Mouse (Mus musculus) hindbrain, embryonic 16.5 days (tissue): ENCODE results near the gene Gpr142. TPM values are rescaled to one million over a fixed set of nuclear protein-coding genes. Genes with fewer than 3 reads are reported as not detected.

Experiments
- ATAC-seq: fragments of 200-750 bp; cut with Nextera tagmentation; 2 replicates; pipeline ENCODE4 v1.8.0; 2017; ENCODE audit warnings: moderate TSS enrichment, moderate library complexity
- H3K27ac ChIP-seq: fragments of 300-500 bp; sonication (generic); 2 replicates; pipeline ENCODE4 v1.5.1; 2014; ENCODE audit warnings: low read depth, mild to moderate bottlenecking, control low read depth, low read length, moderate library complexity
- H3K27me3 ChIP-seq: fragments of 300-500 bp; sonication (generic); replicated peaks from 2 replicates; pipeline ENCODE4 v1.6.1; 2014; ENCODE audit warnings: low read length; ENCODE audit not compliant: control insufficient read depth, insufficient read depth
- H3K36me3 ChIP-seq: fragments of 300-500 bp; sonication (generic); 2 replicates; pipeline ENCODE4 v1.6.1; 2014; ENCODE audit warnings: mild to moderate bottlenecking, low read length, moderate library complexity, mixed read lengths; ENCODE audit not compliant: control insufficient read depth, insufficient read depth
- H3K4me1 ChIP-seq: fragments of 300-500 bp; sonication (generic); 2 replicates; pipeline ENCODE4 v1.6.1; 2014; ENCODE audit warnings: low read depth, low read length; ENCODE audit not compliant: control insufficient read depth, insufficient read depth
- H3K4me2 ChIP-seq: fragments of 300-500 bp; sonication (generic); 2 replicates; pipeline ENCODE4 v1.6.1; 2014; ENCODE audit warnings: mild to moderate bottlenecking, low read length, control low read depth, moderate library complexity
- H3K4me3 ChIP-seq: fragments of 300-500 bp; sonication (generic); 2 replicates; pipeline ENCODE4 v1.5.1; 2014; ENCODE audit warnings: mild to moderate bottlenecking, low read length, control low read depth, moderate library complexity
- H3K9ac ChIP-seq: fragments of 300-500 bp; sonication (generic); 2 replicates; pipeline ENCODE4 v1.6.1; 2014; ENCODE audit warnings: low read depth, mild to moderate bottlenecking, control low read depth, low read length, moderate library complexity
- H3K9me3 ChIP-seq: fragments of 300-500 bp; sonication (generic); 2 replicates; pipeline ENCODE4 v1.6.1; 2014; ENCODE audit warnings: mild to moderate bottlenecking, low read length, moderate library complexity; ENCODE audit not compliant: control insufficient read depth
- WGBS: fragments of 180-500 bp; shearing (Covaris S2); extraction: QIAGEN DNeasy Blood & Tissue Kit; methylation state at CpG from one replicate; pipeline ENCODE4 v1.1.7; 2014; 5-methylcytosine and 5-hydroxymethylcytosine counted together
- polyA plus RNA-seq: library from polyadenylated mRNA; unstranded; fragments of >200 nt; fragmentation: Nextera tagmentation; extraction: Ambion mirVana; gene quantifications from 2 replicates; pipeline ENCODE4 v1.2.1, GENCODE M21; 2015

The Gpr142 gene
- polyA plus RNA-seq, 1 experiment from 2014 or later, result not detected

DNA sequence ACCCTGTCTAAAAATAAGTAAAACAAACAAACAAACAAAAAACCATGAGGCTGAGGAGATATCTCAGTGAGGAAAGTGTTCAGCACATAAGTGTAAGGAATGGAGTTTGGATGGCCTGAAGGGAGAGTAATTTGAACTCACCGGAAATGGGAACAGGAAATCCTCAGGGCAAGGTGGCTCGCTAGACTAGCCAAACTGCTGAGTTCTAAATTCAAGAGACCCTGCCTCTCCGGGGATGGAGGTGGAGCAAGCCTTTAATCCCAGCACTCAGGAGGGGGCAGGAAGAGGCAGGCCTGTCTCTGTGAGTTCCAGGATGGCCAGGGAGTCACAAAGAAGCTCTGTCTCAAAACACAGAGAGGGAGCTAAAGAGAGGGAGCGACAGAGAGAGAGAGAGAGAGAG lies 11.6 kb downstream of the Gpr142 start:
- Histone ChIP-seq H3K27ac (no peak overlapping the region), H3K9me3 (no peaks in the 10 kb centered on the region), H3K27me3 (no peaks in the 10 kb centered on the region), H3K36me3 (no peaks in the 10 kb centered on the region), H3K4me2 (no peak overlapping the region), H3K9ac (no peak overlapping the region), H3K4me3 (no peak overlapping the region), H3K4me1 (no peaks in the 10 kb centered on the region)
- no peak for ATAC-seq
- WGBS, result 30% methylated on average over 4 of the region's 4 CpGs

DNA sequence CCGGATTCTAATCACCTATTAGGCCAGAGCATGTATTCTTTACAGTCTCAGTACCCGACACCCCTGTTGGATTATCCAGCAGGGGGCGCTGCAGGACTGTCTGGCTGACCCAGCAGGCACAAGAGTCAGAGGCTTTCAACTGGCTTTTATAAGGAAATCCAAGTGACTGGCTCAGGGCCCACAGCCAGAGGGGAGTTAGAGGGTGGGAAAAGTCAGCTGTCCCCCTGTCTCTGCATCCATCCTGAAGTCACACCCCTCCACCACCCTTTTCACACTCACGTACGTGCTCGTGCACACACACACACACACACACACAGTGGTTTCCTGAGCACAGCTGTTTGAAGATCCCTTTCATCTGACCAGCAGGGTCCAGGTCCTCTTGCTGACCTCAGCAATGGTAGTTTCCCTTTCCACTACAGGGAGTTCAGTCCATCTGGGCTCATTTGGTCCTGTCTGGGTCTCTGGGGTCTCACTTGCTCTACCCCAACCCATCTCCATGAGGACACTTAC lies 14.1 kb downstream of the Gpr142 start:
- no peaks in the 10 kb centered on the region for H3K36me3 ChIP-seq
- H3K27ac ChIP-seq, result no peak overlapping the region
- no peaks in the 10 kb centered on the region for H3K4me1 ChIP-seq
- H3K27me3 ChIP-seq, result no peaks in the 10 kb centered on the region
- no peaks in the 10 kb centered on the region for H3K9me3 ChIP-seq
- WGBS, result 16% methylated on average over 6 of the region's 6 CpGs
- H3K4me2 ChIP-seq, result no peak overlapping the region
- H3K9ac ChIP-seq, result no peak overlapping the region
- H3K4me3 ChIP-seq, result no peak overlapping the region
- ATAC-seq, result peak; percentile 76

DNA sequence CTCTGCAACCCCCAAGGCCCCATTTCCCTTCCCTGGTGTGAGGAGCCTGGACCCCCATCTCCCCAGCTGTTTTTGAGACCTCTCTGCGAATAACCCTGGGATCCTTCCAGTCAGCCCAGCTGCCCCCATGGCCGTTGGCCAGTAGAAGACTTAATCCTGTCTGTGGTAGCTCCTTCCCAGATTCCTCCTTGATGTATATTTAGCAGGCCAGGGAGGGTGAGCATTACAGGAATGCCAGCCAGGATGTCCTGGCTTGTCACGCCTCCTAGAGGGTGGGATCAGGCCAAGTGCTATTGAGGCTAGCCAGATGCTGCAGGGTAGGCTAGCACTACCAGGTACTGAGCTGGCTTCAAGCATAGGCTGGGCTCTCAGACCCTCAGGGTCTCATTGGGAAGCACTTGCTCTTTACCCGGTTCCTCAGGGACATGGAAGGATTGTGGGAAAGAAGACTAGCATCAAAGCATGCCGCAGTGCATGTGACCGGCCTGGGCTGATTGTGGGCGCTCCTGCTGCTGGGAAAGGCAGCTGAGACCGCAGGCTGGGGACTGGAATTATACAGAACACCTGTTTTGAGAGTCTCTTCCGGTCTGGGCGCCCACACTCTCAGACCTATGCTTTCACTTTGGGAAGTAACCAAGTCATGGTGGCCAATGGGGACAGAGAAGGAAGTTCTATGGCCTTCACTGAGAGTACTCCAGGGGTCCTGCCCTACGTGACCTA lies 16.3 kb downstream of the Gpr142 start:
- Histone ChIP-seq H3K36me3 (no peaks in the 10 kb centered on the region), H3K9me3 (no peaks in the 10 kb centered on the region), H3K4me3 (no peak overlapping the region), H3K4me2 (no peak overlapping the region), H3K4me1 (peaks cover 4% of the 10 kb centered on the region), H3K9ac (no peak overlapping the region), H3K27ac (no peak overlapping the region), H3K27me3 (no peaks in the 10 kb centered on the region)
- 71% methylated on average over 11 of the region's 11 CpGs for WGBS
- ATAC-seq, result no peak

- Histone ChIP-seq H3K4me2 (no peak overlapping the region), H3K9me3 (no peaks in the 10 kb centered on the region), H3K4me1 (peaks cover 4% of the 10 kb centered on the region), H3K9ac (no peak overlapping the region), H3K36me3 (no peaks in the 10 kb centered on the region), H3K4me3 (no peak overlapping the region), H3K27me3 (no peaks in the 10 kb centered on the region), H3K27ac (no peak overlapping the region)
- WGBS, result 96% methylated on average over 4 of the region's 4 CpGs
- ATAC-seq, result no peak
Observed at GRCm38 (mm10) chr11:114816934-114817333, 18.2 kb downstream of the Gpr142 start.

GRCm38 (mm10) chr11:114818185-114818584 lies 19.5 kb downstream of the Gpr142 start:
- ATAC-seq, result no peak
- Histone ChIP-seq H3K4me2 (no peak overlapping the region), H3K27ac (no peak overlapping the region), H3K27me3 (no peaks in the 10 kb centered on the region), H3K4me1 (peaks cover 13% of the 10 kb centered on the region), H3K36me3 (no peaks in the 10 kb centered on the region), H3K4me3 (no peak overlapping the region), H3K9ac (no peak overlapping the region), H3K9me3 (no peaks in the 10 kb centered on the region)
- 98% methylated on average over 7 of the region's 7 CpGs for WGBS

DNA sequence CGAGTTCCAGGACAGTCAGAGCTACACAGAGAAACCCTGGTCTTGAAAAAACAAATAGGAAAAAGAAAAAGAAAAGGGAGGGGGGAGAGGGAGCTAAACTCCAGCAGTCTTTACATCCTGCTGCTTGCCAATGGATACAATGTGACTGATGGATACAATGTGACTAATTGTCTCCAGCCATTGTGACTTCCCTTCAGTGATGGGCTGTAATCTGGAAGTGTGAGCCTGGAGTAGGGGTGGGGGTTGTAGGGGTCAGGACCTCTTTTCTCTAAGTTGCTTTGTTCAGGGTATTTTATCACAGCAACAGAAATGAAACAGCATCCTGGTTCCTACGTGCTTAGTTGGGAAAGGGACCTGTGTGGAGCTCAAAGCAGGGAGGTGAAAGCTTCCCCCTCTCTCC lies 20.4 kb downstream of the Gpr142 start:
- H3K27me3 ChIP-seq, result no peaks in the 10 kb centered on the region
- peaks cover 17% of the 10 kb centered on the region for H3K4me1 ChIP-seq
- H3K4me2 ChIP-seq, result no peak overlapping the region
- 24% methylated on average over 2 of the region's 2 CpGs for WGBS
- H3K9ac ChIP-seq, result peak overlapping the region; percentile 12; the same call in 1 of the 2 replicates
- no peak overlapping the region for H3K4me3 ChIP-seq
- no peaks in the 10 kb centered on the region for H3K36me3 ChIP-seq
- H3K9me3 ChIP-seq, result no peaks in the 10 kb centered on the region
- ATAC-seq, result no peak
- H3K27ac ChIP-seq, result no peak overlapping the region

- Histone ChIP-seq H3K4me3 (no peak overlapping the region), H3K4me1 (peaks cover 17% of the 10 kb centered on the region), H3K9ac (no peak overlapping the region), H3K9me3 (no peaks in the 10 kb centered on the region), H3K4me2 (no peak overlapping the region), H3K27me3 (no peaks in the 10 kb centered on the region), H3K36me3 (no peaks in the 10 kb centered on the region), H3K27ac (no peak overlapping the region)
- 32% methylated on average over 3 of the region's 3 CpGs for WGBS
- ATAC-seq, result no peak
Observed at GRCm38 (mm10) chr11:114820444-114820843, 21.7 kb downstream of the Gpr142 start.

DNA sequence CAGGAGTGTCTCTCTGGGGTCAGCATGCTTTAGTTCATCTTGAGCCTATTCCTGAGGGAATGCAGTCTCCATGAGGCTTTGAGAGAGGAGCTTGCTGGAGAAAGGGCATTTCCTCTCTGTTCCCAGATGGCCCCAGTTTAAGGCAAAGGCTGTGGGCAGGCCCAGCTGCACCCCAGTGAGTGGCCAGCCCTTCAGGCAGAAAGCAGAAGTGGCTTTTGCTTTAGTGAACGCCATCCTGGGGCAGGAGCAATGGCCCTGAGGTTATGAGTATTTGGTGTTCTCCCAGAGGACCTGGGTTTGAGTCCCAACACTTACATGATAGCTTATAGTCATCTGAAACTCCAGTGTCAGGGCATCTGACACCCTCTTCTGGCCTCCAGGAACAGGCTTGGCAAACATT lies 22.6 kb downstream of the Gpr142 start:
- H3K9me3 ChIP-seq, result no peaks in the 10 kb centered on the region

DNA sequence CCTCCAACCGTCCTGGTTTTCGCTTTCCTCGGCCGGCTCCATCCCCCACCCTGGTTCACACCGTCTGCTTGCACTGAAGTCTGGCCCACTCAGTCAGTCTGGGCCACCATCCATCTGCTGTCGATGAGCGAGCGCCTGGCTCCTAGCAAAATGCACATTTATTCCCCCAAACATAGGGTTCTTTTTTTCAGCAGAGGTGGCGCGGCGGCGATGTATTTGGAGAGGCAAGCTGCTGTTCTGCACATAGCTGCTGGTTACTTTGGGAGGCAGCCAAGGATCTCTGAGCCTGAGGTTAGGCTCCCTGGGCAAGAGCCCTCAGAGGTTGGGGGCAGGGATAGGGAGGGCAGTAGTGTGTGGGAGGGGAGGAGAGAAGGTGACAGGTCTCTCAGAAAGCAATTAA lies 24.0 kb downstream of the Gpr142 start:
- Histone ChIP-seq H3K9me3 (no peaks in the 10 kb centered on the region), H3K4me2 (peak overlapping the region; percentile 22), H3K4me1 (peaks cover 17% of the 10 kb centered on the region), H3K27ac (peak overlapping the region; percentile 64), H3K9ac (no peak overlapping the region), H3K4me3 (no peak overlapping the region), H3K36me3 (no peaks in the 10 kb centered on the region), H3K27me3 (no peaks in the 10 kb centered on the region)
- WGBS, result 36% methylated on average over 12 of the region's 12 CpGs
- ATAC-seq, result peak; percentile 69

More for the DNA sequence above, 22.6 kb downstream of the Gpr142 start:
- no peaks in the 10 kb centered on the region for H3K27me3 ChIP-seq
- ATAC-seq, result no peak
- H3K4me2 ChIP-seq, result no peak overlapping the region
- no peaks in the 10 kb centered on the region for H3K36me3 ChIP-seq
- no peak overlapping the region for H3K4me3 ChIP-seq
- peaks cover 17% of the 10 kb centered on the region for H3K4me1 ChIP-seq
- no peak overlapping the region for H3K27ac ChIP-seq
- WGBS, result 59% methylated on average over 1 of the region's 1 CpGs
- H3K9ac ChIP-seq, result no peak overlapping the region
